Mouse (Mus musculus) CH12F3 (cell line): ENCODE data around the gene Ddx55.

Experiments used
- in situ Hi-C: fragments of 300-500 bp; cut with MboI; formaldehyde crosslinking; loops from 2 replicates; pipeline ENCODE4 v1.14.3; 2020; ENCODE audit warnings: low sequenced_read_pairs

Gene Ddx55

GRCm38 (mm10) chr5:124552558-124553307, at the start of gene Ddx55:
Ddx55 (plus strand) TSS chr5:124552864.
- in situ Hi-C loops, result no loop called here

DNA sequence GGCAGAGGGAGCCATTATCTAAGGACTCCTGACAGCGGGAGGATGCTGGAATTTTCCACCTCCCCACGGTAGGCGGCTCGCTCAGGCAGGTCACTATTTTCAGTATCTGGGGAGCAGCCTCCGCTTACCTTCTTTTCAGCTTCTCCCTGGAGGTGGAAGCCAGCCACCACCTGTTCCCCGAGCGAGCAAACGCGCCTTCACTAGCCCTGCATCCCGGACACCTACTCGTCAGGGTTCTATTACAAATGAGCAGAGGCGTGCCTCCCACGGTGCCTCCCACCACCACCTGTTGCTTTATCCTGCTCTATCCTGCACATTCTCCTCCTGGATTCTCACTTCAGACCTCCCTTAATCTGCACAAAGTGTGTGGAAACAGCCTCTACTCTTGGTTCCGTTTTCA, 48.9 kb upstream of the Ddx55 start:
- in situ Hi-C loops, result no loop called here

GRCm38 (mm10) chr5:124505235-124505634, 47.4 kb upstream of the Ddx55 start:
- in situ Hi-C loops, result no loop called here

DNA sequence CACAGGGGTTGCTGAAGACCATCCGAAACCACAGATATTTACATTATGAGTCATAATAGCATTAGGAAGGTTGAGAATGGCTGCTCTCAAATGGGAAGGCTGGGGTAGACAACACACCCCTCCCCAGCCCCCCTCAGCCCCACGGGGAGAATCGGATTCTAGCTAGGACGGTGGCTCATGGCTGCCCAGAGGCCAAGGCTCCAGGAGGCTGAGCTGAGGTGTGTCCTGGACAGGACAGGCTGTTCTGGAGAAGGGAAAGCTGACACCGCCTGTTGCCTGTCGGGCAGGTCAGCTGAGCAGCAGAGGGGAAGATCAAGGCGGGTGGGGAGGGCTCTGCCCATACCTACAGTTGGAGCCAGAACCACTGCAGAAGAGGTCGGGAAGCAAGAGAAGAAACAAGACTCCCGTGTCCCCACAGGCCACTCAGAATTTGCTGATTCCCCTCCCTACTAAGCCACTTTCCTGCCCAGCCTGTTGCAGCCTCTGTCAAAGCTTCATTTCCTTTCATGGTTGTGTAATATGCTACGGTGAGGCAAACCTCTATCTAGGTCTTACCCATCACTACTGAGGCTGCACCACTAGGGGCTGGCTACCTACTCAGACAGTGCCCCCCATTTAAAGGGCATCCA, 45.8 kb upstream of the Ddx55 start:
- in situ Hi-C loops, result no loop called here

DNA sequence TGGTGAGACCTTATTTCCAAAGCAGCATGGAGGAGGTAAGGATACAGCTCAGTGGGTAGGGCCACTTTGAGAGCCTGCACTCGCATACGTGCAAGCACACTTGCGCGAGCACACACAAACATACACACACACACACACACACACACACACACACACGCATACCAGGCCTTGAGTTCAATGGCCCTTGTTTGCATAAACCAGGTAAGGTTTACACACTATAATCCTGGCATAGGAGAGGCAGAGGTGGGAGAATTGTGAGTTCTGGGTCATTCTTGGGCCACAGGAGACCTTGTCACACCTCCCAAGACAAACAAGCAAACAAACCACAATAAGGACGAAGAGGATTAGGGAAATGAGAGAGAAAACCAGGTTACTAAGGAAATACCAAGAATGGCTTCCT, 43.5 kb upstream of the Ddx55 start:
- in situ Hi-C loops, result no loop called here

DNA sequence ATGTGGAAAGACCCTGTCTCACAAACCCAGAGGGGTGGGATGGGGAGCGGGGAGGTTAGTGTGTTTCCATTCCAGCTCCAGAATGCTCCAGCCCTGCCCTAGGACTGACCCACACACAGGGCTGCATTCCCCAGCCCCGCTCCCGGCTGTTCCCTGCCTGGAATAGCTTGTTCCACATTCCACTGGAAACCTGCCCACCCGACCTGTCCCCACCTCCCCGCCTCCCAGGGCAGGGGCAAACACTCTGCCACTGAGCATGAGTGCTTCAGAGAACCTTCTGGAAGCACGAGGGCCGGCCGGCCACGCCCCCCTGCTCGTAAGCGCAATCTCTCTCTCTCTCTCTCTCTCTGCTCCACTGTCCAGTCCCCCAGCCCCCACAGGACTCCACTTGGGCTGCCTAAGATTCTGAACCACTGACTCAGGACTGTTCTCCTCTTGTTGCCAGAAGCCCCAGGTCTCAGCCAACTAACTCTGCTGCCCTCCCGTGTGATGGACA, 42.9 kb upstream of the Ddx55 start:
- in situ Hi-C loops, result no loop called here

- in situ Hi-C loops, result no loop called here
Measured at GRCm38 (mm10) chr5:124510536-124511050, 42.1 kb upstream of the Ddx55 start.

DNA sequence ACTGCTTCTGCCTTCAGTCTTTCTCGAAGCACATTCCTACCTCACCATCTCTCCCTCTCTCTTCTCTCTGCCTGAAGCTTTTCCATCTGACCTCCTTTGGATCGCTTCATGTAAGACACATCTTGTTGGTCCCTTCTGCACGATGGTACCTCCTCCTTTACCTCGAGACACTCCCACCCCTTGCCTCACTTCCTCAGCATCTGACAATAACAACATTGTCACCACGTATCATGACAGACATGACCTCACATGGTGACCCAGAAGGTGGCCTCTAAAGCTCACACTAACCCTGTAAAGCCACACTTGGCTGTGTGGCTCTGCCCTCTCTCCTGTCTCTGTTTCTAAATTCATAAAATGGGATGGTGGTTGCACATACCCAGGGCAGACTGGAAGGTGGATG, 36.9 kb upstream of the Ddx55 start:
- in situ Hi-C loops, result no loop called here

DNA sequence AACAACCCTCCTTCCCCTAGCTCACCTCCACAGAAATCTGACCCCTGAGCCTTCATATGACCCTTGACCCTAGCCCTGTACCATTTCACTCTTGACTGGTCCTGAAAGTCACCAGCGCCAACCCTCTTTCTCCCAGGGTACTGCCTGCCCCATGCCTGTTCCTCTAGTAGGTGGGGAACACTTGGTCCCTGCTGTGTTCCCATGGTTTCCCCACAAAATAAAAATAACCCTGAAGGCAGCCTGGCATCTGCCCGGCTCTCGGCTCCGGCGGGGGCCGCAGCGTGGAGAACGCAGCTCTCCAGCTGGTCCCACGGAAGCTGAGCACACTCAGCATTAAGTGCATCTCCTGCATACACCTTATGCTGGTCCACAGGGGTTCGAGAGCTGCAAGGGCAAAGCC, 34.0 kb upstream of the Ddx55 start:
- in situ Hi-C loops, result no loop called here

GRCm38 (mm10) chr5:124521588-124521987, 31.1 kb upstream of the Ddx55 start:
- in situ Hi-C loops, result no loop called here

DNA sequence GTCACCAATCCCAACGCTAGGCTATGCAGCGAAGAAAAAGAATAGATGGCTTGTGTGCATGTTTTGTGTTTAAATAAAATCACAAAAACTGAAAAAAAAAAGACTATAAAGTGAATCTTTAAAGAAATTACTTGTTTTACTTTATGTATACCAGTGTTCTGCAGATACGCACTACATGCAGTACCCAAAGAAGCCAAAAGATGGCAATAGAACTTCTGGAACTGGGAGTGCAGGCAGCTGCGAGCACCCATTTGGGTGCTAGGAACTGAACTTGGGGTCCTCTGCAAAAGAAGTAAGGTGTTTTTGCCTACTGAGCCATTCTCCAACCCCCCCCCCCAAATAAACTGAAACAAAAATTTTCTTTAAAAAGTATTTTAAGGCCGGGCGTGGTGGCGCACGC, 29.6 kb upstream of the Ddx55 start:
- in situ Hi-C loops, result no loop called here

DNA sequence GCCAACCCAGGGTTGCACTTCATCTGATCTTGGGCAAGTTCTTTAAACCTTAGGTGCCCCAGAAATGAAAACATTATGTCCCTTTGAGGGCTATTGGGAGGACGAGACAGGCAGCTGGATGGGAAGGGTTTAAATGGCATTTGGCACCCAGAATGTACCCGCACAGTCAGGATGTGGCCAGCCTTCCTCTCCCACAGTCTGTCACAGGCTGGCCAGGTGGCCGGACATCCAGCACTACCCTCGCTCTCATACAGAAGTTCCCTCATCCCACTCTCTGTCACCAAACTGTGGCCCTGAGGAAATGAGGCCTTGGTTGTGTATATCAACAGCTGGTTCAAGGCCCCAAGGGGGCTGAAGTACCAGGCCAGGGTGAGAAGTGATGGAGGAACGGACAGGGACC, 27.7 kb upstream of the Ddx55 start:
- in situ Hi-C loops, result no loop called here

DNA sequence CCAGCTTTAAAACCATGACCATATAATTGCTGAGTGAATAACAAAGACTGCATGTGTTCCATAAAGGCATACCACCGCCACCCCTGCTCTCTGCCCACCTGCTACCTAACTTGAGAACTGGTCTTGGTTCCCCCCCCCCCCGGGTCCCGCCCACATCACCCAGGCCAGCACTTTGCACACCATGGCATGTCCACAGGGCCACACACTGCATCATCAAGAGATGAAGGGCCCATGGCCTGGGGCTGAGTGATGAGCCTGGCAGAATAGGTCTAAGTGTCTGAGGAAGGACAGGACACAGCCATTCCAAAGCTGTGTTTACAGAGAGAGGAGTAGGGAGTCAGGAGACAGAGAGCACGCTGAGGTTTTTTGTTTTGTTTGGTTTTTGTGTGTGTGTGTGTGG, 24.3 kb upstream of the Ddx55 start:
- in situ Hi-C loops, result no loop called here

- in situ Hi-C loops, result no loop called here
Measured at GRCm38 (mm10) chr5:124528791-124529190, 23.9 kb upstream of the Ddx55 start.

DNA sequence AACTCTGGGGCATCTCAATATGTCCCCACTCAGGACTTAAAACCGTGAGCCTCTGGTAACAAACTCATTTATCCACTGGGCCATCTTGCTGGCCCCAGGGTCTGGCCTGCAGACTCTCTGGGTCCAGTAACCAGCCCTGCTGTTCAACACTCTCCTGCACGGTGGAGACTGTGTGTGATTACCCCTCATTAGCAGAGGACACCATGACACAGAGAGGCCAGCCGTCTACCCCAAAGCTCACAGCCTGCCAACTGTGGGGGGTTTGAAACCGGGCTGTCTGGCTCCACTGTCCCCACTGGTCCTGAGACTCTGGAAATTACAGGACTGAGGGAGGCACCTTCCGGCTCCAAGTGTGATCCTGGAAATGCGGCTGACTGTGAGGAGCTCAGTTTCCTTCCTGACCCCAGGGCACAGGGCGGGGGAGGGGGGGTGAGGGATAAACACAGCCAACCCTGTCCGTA, 23.4 kb upstream of the Ddx55 start:
- in situ Hi-C loops, result no loop called here

GRCm38 (mm10) chr5:124529697-124530096, 23.0 kb upstream of the Ddx55 start:
- in situ Hi-C loops, result loop anchor here (10.0 kb wide), 1 partner anchor 95 kb away; the partner anchor contains the start of gene Kmt5a

DNA sequence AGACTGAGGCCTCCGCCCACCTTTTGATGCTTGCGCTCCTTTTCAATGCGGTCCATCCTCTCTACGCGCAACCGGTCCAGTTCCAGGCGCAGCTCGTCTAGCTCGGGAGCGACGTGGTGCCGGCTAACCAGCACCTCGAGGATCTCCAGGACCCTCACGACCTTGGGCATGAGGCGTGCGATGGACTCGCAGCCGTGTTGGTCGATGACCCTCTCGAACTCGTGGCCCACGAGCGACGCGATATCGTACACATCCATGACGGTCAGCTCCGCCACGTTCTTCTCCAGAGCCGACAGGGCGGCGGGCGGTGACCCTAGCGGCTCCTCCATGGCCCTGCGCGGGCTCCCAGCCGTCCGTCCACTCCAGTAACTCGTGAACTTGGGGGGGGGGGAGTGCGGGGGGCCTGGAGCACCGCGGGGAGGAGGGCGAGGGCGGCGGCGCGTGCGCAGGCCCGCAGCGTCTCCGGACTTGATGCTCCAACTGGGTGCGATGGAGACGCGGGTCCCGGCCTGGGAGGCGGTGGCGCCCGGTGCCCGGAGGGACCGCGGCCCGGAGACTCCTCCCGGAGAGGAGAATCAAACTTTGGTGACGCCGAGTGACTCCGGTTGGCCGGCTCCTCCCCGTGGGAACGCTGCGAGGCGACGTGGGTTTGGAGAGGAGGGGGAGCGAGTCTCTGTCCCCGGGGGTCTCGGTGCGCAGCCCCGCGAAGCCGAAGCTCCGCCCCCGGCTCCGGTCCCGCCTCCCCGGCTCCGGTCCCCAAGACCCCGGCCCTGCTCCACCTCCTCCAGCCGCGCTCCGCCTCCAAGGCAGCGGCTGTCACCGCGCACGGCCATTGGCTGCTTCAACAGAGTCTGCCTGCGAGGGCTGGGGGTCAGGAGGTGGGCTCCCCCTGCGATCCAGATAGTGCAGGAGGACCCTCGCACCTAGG, 21.7 kb upstream of the Ddx55 start, which contains the start of gene Rilpl1:
Gene Rilpl1 (minus strand): TSS at position 737 of the 928 bp plus-strand sequence.
- in situ Hi-C loops, result loop anchor here (10.0 kb wide), 1 partner anchor 96 kb away; the partner anchor contains the start of gene Kmt5a

DNA sequence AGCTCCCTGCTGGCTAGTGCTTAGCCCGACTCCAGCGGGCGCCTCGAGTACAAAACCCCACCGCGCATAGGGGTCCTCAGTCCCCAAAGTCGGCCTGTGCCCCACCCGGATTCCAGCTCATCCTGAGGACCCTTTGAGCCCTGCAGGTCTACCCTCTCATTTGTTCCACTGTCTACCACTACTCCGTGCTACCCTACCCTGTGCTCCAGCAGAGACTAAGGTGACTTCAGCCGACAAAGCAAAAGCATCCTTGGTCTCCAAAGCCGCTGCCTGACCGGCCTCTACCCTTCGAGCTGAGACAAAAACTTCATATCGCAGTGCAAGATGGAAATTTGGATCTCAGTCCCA, 21.1 kb upstream of the Ddx55 start:
- in situ Hi-C loops, result loop anchor here (10.0 kb wide), 1 partner anchor 97 kb away; the partner anchor contains the start of gene Kmt5a

DNA sequence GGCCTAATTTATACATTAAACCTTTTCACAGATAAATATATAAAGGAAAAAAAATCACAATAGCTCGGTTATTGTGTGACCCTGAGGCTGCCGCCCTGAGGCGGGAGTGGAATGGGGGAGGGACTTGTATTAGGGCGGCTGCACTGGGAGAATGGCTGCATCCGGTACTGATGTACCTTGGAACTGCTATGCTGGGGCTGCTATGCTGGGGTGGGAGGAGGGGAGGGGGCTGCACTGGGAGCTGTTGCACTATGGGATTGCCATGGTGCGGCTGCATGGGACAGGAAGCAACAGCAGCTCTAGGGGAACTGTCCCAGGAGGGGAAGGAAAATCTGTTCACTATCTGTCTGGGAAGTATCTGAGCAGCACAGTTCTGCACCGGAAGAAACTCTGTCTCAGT, 20.2 kb upstream of the Ddx55 start:
- in situ Hi-C loops, result loop anchor here (10.0 kb wide), 1 partner anchor 98 kb away; the partner anchor contains the start of gene Kmt5a

GRCm38 (mm10) chr5:124535016-124535415, 17.6 kb upstream of the Ddx55 start:
- in situ Hi-C loops, result loop anchor here (10.0 kb wide), 1 partner anchor 100 kb away; the partner anchor contains the start of gene Kmt5a

- in situ Hi-C loops, result loop anchor here (10.0 kb wide), 1 partner anchor 102 kb away; the partner anchor contains the start of gene Kmt5a
Measured at GRCm38 (mm10) chr5:124536776-124537175, 15.9 kb upstream of the Ddx55 start.
